25 mouse cellular contexts compared by ENCODE assay signal in the genomic region with DNA sequence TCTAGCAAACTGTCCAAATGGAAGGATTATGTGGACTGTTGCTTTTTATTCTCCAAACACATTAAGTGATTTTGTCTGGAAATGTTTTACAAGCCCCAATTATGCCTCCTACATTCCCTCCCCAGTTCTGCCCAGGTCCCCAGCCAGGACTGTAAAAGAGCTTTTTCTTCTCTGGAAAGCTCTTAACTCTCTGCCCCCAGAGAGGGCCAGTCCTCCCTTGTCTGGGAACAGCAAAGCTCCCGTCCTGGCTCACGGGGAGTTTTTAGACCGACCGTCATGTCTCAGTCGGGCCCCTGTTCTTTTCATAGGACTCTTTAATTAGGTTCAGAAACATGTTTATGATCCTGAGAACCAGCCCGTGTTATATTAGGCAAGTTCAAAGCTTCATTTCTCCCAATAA.
DNase-seq lines count a peak whose midpoint lies in the region; ATAC-seq and TF ChIP-seq lines count a peak whose summit lies in the region.
"Had no signal": no experiment of that assay in that cellular context is flagged by ENCODE, and none has a peak within 500 bp of the region (broad histone marks: within the 10 kb centered on the region; RNA-seq: fewer than 3 reads in every experiment).

No protein-coding gene starts in this region.

- ATAC-seq in heart, embryonic 12.5 days (ENCODE audit: insufficient number of reproducible peaks, low FRiP score) = no peak
- ATAC-seq in limb, embryonic 11.5 days (ENCODE audit: insufficient number of reproducible peaks, low FRiP score, low TSS enrichment, low read depth) = peak; percentile 69
- ATAC-seq in limb, embryonic 14.5 days (ENCODE audit: low FRiP score, low read depth) = peak; percentile 56; the same call in 1 of the 2 replicates
- no peak for ATAC-seq in megakaryocyte-erythroid progenitor cell, adult 5-6 weeks (replicated peaks; ENCODE audit: low FRiP score, low TSS enrichment, poor library complexity, severe bottlenecking)
- ATAC-seq: forebrain, embryonic 14.5 days; Patski had no signal

- DNase-seq in heart, adult 11 months = peak; percentile 53
- peak; percentile 8 for DNase-seq in fibroblast of lung, adult 2 months (ENCODE audit: low read depth)
- peak; percentile 50 for DNase-seq in limb, embryonic 11.5 days (ENCODE audit: low spot score)
- peak; percentile 55 for DNase-seq in limb, embryonic 14.5 days (ENCODE audit: low spot score)
- no peak for DNase-seq in cerebellum, postnatal 14 days
- DNase-seq: adrenal gland, postnatal 10 days; adrenal gland, postnatal 36 days; B cell, adult 2 months; cerebellum, adult 18-20 months; cerebellum, adult 9-10 months; cerebellum, postnatal 25 days; gastrocnemius, postnatal 25 days; heart, adult 2 months had no signal

- no peaks in the 10 kb centered on the region for H3K27me3 ChIP-seq in heart, embryonic 12.5 days (replicated peaks)
- H3K27me3 ChIP-seq in limb, embryonic 11.5 days (ENCODE audit: control insufficient read depth, insufficient read depth, low read length) = no peaks in the 10 kb centered on the region
- H3K27me3 ChIP-seq in limb, embryonic 14.5 days (ENCODE audit: control insufficient read depth, insufficient read depth, low read length) = no peaks in the 10 kb centered on the region
- H3K27me3 ChIP-seq: CH12.LX; embryonic facial prominence, embryonic 13.5 days; hindbrain, embryonic 12.5 days; hindbrain, embryonic 15.5 days; Patski had no signal

- H3K36me3 ChIP-seq in heart, embryonic 12.5 days = no peaks in the 10 kb centered on the region
- H3K36me3 ChIP-seq in limb, embryonic 11.5 days (ENCODE audit: control insufficient read depth, insufficient read depth, low read length) = no peaks in the 10 kb centered on the region
- H3K36me3 ChIP-seq in limb, embryonic 14.5 days (ENCODE audit: control insufficient read depth, insufficient read depth, low read length) = no peaks in the 10 kb centered on the region
- H3K36me3 ChIP-seq: embryonic facial prominence, embryonic 10.5 days; embryonic facial prominence, embryonic 13.5 days; G1E; heart, embryonic 10.5 days; hindbrain, embryonic 12.5 days; hindbrain, embryonic 15.5 days had no signal

- WGBS in heart, embryonic 12.5 days = 73% methylated on average over 6 of the region's 6 CpGs
- WGBS in limb, embryonic 11.5 days = 16% methylated on average over 6 of the region's 6 CpGs
- 6% methylated on average over 6 of the region's 6 CpGs for WGBS in limb, embryonic 14.5 days

- no peak overlapping the region for H3K27ac ChIP-seq in heart, embryonic 12.5 days (ENCODE audit: poor library complexity, severe bottlenecking)
- H3K27ac ChIP-seq in limb, embryonic 11.5 days (replicated peaks; ENCODE audit: low read depth, low read length) = peak overlapping the region; percentile 66; the same call in 1 of the 2 replicates
- no peak overlapping the region; the same call in 1 of the 2 replicates for H3K27ac ChIP-seq in limb, embryonic 14.5 days (replicated peaks; ENCODE audit: low read depth, low read length)
- H3K27ac ChIP-seq: embryonic facial prominence, embryonic 10.5 days; embryonic facial prominence, embryonic 13.5 days; heart, adult 2 months; heart, embryonic 10.5 days; hindbrain, embryonic 12.5 days; hindbrain, embryonic 15.5 days had no signal

- TF ChIP-seq POLR2A in limb, embryonic 14.5 days (IDR thresholded peaks at IDR 0.05; ENCODE audit: borderline replicate concordance, extremely low read depth, insufficient read depth, insufficient read length) = no peak

- H3K9me3 ChIP-seq in heart, embryonic 12.5 days (replicated peaks) = no peaks in the 10 kb centered on the region
- H3K9me3 ChIP-seq in limb, embryonic 11.5 days (ENCODE audit: control insufficient read depth, low read length) = no peaks in the 10 kb centered on the region
- no peaks in the 10 kb centered on the region for H3K9me3 ChIP-seq in limb, embryonic 14.5 days (ENCODE audit: control insufficient read depth, low read length)
- H3K9me3 ChIP-seq: embryonic facial prominence, embryonic 10.5 days; embryonic facial prominence, embryonic 13.5 days; G1E; heart, embryonic 10.5 days; hindbrain, embryonic 12.5 days; hindbrain, embryonic 15.5 days had no signal

- H3K4me2 ChIP-seq in heart, embryonic 12.5 days = no peak overlapping the region
- no peak overlapping the region for H3K4me2 ChIP-seq in limb, embryonic 11.5 days (ENCODE audit: low read depth, severe bottlenecking)
- H3K4me2 ChIP-seq in limb, embryonic 14.5 days (replicated peaks; ENCODE audit: low read depth, low read length, severe bottlenecking) = 0 out of 2 replicates have a peak overlapping the region, but pooled peaks have one; percentile 5
- H3K4me2 ChIP-seq: embryonic facial prominence, embryonic 13.5 days; hindbrain, embryonic 12.5 days; hindbrain, embryonic 15.5 days had no signal

- no peak overlapping the region for H3K9ac ChIP-seq in heart, embryonic 12.5 days
- no peak overlapping the region for H3K9ac ChIP-seq in limb, embryonic 11.5 days (ENCODE audit: low read length)
- H3K9ac ChIP-seq in limb, embryonic 14.5 days (ENCODE audit: low read depth, low read length, severe bottlenecking) = no peak overlapping the region
- H3K9ac ChIP-seq: embryonic facial prominence, embryonic 13.5 days; hindbrain, embryonic 12.5 days; hindbrain, embryonic 15.5 days had no signal

- peaks cover 20% of the 10 kb centered on the region for H3K4me1 ChIP-seq in heart, embryonic 12.5 days (replicated peaks)
- H3K4me1 ChIP-seq in limb, embryonic 11.5 days (ENCODE audit: control insufficient read depth, insufficient read depth, low read length) = peaks cover 37% of the 10 kb centered on the region
- H3K4me1 ChIP-seq in limb, embryonic 14.5 days (ENCODE audit: control insufficient read depth, insufficient read depth, low read length) = peaks cover 34% of the 10 kb centered on the region
- H3K4me1 ChIP-seq: hindbrain, embryonic 15.5 days had no signal

- H3K4me3 ChIP-seq in heart, embryonic 12.5 days = no peak overlapping the region
- H3K4me3 ChIP-seq in limb, embryonic 11.5 days (ENCODE audit: low read depth, low read length) = no peak overlapping the region
- no peak overlapping the region for H3K4me3 ChIP-seq in limb, embryonic 14.5 days (replicated peaks; ENCODE audit: low read length)
- H3K4me3 ChIP-seq: embryonic facial prominence, embryonic 10.5 days; embryonic facial prominence, embryonic 13.5 days; erythroblast, embryonic 14.5 days; heart, adult 2 months; heart, embryonic 10.5 days; hindbrain, embryonic 12.5 days; hindbrain, embryonic 15.5 days had no signal

Comparison
In these comparisons a context has a peak if more than half of its experiments do, and no peak if none do; other contexts are left out.
1. DNase-seq: peak in heart, adult 11 months (single experiment), fibroblast of lung, adult 2 months (single experiment), limb, embryonic 11.5 days (single experiment) and limb, embryonic 14.5 days (single experiment); none in cerebellum, postnatal 14 days (0 of 2).
2. ATAC-seq: peak in limb, embryonic 11.5 days (single experiment) and limb, embryonic 14.5 days (single experiment); none in heart, embryonic 12.5 days (single experiment) and megakaryocyte-erythroid progenitor cell, adult 5-6 weeks (single experiment).